Mouse (Mus musculus) cerebellum, postnatal 10 days (tissue): ENCODE results near the gene Gm45021.
A peak's percentile ranks its signal among the peaks of the same experiment; 100 is the strongest.

Experiments
- DNase-seq, 2 experiments: peaks; one replicate each; pipeline ENCODE4 v3.0.0; 2021; ENCODE audit warnings: mixed read lengths in 2 of 2

Gm45021 gene

DNA sequence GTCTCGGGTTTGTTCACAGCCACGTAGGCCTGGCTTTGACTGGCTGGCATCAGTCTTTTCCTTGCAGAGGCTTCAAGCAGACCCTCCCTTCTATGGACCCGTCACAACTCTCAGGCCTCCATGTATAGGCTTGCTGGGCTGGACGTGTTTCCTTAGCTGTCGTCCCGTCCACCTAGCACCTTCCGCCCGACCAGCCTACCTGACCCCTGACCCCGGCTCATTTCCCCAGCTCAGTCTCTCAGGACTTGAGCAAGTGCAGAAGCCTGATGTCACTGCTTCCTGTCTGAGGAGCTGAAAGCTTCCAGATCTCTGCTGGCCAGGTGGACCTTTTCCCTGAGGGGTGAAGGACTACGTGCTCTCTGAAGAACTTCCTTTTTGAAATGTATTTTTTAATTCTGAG lies 16.1 kb upstream of the Gm45021 start:
- no peak for DNase-seq

DNA sequence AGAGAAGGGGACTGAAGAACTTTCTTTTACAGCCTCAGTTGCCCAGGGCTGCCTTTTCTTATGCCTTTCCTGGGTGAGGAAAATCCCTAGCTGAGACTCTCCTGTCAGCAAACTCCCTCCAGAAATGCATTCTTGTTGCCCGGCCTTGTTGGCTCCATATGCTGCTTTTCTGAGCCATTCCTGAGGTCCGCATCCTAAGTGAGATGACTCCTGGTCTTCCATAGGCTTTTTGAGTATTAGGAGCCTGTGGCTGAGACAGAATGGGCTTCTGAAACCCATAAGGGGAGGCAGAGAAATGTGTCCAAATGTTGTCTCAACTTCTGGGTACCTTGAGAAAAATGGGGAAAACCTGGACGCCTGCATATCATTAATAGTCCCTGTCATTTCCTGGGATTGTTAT lies 15.4 kb upstream of the Gm45021 start:
- DNase-seq, result no peak

DNA sequence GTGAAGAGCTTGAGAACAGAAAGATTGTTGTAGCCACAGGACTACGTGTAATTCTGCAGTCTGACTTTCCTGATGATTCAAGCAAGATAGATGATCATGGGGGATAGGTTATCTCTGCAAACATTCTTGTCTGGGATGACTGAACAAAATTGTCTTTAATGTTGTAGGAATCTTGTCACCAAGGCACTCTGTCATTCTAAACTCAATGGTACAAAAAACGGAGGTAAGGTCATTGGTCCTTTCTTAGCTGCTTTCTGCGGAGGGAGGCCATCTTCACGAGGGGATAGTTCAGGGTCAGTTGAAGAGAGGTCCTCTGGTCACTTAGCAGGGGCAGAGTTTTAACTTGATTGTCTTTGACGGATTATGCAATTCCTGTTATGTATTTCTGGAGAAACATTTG lies 10.7 kb upstream of the Gm45021 start:
- DNase-seq, result no peak

DNA sequence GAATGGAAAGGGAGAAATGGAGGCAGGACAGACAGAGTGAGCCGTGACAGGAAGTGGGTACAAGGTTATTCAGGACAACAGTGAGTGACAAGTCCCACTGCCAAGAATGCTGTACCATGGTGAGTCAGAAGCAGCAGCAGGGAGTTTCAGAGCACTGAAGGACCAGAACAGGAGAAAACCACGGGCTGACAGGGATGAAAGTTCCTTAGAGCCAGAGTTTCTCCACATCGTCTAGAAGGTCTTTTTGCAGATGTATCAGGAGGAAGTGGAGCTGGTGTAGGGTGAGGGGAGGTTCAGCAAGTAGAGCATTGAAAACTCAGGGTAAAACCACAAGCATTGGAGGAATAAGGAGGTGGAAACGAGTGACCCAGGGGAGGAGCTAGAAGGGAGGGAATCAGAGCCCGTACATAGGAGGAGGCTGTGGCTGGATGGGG lies 10.2 kb upstream of the Gm45021 start:
- DNase-seq, result no peak

DNA sequence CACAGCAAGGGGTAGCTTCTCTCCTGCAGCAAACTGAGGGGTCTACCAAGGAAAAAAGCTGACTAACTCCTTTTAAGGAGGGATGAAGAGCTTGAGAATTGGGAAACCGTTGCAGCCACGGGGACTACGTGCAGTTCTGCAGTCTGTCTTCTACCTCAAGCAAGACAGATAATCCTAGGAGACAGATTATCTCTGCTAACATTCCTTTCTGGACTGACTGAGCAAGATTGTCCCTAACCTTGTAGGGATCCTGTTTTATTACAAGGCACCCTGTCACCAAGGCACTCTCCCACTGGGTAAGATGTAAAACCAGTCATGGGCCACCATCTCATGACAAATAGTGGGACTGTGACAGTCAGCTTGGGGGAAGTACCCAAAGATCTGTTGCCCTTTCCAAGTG lies 8.2 kb upstream of the Gm45021 start:
- DNase-seq, result no peak

DNA sequence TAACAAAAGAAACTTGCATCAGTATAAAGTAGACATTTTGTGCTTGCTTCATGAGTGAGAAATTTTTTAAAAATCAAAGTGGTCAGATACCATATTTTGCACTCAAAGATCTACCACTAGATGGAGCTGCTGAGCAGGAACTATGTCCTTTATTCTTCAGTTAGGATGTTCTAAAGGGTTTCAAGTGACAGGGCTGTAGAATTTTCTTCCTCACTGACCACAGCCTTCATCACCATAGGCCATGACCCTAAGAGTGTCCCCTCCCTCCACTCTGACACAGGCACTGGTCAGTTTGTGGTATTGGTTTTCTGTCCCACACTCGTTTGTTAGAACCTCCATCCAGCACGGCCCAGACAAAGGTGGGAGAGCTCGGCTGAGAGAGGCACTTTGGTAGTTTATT lies 7.4 kb upstream of the Gm45021 start:
- peak; percentile 67 to 86 for DNase-seq

DNA sequence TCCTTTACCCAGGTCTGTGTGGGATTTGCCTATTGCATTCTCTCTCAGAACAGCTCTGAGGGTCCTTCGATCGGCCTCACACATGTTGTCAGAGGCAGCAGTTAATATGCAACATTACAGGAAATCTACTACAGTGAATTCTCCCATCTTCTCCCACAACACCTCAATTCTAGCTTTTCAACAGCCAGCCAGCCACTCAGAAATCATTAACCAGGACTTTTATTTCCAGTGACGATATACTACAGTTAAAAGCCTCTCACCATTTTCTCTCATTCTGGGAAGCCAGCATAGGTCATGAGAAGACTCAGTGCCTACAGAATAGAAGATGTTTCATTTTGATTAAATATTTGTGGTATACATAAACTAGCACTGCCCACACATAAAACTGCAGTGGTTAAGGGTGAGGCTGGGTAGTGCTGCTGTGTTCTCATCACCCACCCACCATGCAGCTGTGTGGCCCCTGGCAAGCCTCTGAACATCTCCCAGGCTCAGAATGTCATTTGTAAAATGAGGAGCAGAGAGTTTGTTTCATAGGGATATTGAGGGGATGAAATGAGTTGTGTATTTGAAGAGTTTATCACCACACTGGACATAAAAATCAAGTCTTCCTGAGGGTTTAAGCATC lies 1.9 kb downstream of the Gm45021 start:
- DNase-seq, result no peak

DNA sequence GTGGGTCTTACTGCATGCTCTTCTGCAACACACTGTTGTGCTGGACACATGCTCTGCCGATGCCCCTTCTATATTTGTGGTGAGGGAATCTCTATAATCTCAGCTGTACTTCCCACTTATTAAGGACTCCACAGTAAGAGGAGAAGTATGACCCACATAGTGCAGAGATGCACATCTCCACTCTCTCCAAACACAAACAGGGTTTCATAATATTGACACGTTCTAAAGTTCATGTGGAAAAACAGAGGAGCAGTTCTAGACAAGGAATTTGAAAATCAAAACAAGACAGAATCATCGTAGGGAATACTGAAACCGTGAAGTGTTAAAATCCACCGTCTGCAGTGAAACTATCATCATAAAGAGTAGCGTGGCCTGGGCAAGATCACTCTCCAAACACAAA lies 2.5 kb downstream of the Gm45021 start:
- no peak for DNase-seq

DNA sequence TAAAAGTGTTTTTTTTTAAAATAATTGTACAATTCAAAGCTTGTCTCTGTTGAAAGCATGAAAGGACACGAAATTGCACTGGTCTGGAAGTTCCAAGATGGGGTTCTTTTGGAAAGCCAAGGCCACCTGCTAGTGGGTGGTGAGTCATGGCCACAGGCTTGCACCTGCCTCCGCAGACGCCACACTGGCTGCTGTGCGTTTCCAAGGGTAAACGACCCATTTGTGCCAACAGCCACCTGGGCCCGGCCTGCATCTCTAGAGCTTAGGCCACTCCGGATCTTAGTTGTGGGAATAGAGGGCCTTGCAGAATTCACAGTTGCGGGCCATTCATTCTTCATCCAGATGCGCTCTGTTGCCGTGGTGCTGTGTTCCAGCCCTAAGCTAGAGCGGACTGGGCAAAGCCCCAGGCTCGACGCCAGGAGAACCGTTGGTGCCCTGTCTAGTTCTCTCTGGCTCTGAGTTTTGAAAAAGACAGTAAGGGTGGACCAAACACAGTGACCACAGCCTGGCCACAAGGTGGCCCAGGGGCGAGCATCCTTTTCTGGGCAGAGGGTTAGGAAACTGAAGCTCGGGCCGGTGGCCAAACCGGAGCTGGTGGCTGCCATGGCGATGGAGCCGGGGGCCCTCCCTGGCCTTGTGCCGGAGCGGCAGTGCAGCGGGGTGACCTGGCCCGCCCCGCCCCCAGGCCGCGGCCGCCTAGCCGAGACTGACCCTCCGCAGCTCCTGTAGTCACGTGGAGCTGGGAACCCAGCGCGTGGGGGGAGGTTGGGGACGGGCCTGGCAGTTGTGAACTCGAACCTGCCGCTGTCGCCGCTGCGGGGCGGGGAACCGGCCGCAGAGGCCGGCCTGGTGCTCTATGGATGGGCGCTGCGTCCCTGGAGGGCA lies 4.0 kb downstream of the Gm45021 start, which contains the start of the genes Repin1 and Gm44965:
TSS of gene Repin1 (plus strand) at position 726 of the 885 bp plus-strand sequence.
TSS of gene Gm44965 (plus strand) at position 784 of the 885 bp plus-strand sequence.
- peak; percentile 99 to 100 for DNase-seq

DNA sequence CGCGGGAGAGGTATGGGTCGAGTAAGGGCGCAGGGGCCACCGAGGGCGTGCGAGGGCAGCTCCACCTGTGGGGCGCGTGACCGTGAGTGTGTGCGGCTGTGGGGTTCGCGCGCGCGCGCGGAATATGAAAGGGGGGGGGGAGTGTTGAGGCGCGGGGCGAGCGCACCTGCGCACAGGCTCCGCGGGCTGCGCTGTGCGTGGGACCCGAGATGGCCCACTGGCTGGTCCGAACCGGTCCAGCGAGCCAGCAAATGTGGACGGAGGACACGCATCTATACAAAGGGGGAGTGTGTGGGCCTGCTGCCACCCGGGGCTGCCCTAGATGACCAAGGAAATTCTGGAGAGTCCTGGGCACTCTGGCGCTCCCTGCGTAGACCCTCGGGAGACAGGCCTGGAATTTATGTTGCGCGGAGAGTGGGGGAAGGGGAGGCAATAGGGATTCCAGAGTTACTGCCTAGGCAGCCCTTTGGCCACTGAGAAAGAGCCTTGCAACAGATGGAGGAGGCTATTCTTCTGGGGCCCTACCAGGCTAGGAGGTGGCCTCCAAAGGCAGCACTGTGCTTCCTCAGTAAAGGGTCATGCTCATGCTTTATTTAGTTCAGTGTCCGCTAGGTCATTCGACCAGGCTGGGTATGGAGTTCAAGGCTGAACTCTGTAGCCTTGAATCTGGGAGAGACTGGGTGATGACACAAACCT lies 4.8 kb downstream of the Gm45021 start:
- DNase-seq, result no peak

DNA sequence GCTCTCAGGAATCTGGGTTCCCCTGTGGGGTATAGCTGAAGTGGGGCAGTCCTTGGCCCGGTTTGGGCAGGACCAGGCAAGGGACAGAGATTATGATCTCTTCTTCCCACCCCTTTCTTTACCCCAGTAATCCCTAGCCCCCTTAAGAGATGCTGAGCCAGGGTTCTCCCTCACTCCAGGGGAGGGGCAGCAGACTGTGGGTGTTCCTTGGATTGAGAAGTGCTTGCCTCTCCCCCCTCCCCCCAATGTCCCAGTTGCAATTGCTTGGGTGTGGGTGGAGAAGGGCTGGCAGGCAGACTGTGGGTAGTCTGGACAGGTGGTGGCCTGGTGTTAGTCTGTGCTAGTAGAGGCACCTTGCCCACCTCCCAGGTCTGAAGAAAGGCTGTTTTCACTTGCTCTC lies 5.9 kb downstream of the Gm45021 start:
- peak; percentile 31 to 36 for DNase-seq

DNA sequence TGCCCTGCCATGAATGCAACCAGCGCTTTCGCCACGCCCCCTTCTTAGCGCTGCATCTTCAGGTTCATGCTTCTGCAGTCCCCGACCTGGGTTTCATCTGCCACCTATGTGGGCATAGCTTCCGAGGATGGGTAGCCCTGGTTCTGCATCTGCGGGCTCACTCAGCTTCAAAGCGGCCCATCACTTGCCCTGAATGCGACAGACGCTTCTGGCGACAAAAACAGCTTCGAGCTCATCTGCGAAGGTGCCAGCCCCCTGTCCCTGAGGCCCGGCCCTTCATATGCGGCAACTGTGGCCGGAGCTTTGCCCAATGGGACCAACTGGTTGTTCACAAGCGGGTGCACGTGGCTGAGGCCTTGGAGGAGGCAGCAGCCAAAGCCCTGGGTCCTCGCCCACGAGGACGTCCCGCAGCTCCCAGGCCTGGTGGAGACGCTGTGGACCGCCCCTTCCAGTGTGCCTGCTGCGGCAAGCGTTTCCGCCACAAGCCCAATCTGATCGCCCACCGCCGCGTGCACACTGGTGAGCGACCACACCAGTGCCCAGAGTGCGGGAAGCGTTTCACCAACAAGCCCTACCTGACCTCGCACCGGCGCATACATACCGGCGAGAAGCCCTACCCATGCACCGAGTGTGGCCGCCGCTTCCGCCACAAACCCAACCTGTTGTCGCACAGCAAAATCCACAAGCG lies 7.3 kb downstream of the Gm45021 start:
- DNase-seq, result no peak

DNA sequence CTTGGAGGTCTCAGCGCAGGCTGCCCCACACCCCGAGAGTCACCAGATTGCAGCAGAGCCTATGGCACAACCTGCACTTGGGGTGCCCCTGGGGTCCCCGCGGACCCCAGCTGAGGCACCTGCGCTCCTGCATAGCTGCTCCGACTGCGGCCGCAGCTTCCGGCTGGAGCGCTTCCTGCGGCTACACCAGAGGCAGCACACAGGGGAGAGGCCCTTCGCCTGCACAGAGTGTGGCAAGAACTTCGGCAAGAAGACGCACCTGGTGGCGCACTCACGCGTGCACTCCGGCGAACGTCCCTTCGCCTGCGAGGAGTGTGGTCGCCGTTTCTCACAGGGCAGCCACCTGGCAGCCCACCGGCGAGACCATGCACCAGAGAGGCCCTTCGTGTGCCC lies 7.8 kb downstream of the Gm45021 start:
- DNase-seq, result no peak

DNA sequence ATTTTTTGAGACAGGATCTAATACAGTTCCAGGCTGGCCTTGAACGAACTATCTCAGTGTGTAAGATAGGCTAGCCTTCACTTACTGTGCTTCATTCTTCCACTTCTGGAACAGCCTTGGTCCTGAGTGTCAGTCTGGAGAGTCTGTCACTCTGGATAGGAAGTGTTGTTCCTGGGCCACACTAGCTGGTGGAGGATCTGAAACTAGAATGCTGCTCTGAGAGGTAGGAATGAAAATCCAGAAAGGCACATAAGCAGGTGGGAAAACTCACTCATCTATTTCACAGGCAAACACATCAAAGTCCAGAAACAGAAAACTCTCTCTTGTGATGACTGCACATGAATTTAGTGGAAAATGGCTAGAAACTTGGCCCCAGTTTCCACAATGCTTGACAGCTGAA lies 11.2 kb downstream of the Gm45021 start:
- no peak for DNase-seq

DNA sequence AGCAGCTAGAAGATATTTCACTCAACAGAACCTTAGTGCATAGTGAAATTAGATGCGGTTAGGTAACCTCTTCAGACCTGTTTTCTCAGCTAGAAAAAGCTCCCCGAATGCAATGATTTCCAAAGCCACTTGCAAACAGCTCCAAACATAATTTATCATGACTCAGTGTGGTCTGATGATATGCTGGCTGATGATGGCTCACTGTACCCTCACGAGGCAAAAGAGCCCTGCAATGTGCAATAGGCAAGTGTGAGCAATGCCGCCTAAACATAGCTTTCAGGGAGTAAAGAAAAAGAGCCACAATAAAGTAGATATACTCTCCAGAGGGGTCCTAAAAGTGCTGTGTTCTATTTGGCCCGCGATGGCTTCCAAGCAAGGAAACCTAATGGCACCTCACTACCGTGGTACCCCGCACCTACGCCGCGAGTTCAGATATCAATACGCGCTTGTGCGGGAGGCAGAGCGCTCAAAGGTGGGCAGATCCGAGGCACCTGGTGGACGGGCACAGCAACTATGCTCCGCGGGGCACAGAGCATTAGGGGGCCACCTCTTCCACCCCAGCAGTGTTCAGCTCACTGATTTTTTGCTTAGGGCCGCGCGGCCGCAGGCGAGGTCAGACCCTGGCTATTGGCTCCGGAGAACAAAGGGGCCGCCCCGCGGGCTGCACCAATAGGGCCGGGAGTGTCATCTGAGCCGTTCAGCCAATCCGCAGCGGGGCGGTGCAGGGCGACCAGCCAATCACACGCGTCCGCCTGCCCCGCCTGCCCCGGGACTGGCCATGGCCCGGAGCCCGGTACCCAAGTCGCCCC lies 12.1 kb downstream of the Gm45021 start, which contains the start of gene Zfp775:
TSS of gene Zfp775 (plus strand) at position 793 of the 809 bp plus-strand sequence.
- peak; percentile 99 to 100 for DNase-seq

DNA sequence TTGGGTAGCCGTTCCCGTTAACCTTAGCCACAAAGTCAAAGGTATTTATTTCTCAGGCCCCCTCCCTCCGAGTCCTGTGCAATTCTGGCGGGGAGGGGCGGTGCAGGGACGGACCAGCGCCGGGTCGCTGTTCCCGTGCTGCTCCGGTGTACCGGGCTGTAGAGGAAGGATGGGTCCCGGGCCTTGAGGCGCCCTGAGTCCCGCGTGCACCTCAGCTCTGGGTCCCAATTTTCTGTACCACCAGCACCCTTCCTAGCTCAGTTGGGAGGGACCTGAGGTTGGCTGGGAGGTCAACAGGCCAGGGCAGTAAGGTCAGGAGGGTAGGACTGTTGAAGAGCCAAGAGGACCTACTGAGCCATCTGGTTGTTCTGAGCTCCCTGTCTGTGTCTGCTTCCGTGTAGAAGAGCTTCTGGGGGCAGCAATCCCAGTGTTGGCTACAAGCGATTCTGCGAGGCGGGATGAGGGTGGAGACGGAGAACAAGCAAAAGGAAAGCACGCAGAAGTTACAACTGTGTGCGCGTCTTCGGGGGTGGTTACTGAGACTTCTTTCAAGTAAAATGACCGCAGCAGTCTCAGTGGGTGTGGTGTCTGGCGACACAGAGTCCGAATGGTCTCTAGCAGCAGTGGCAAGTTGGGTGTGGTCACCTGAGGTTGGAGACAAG lies 12.8 kb downstream of the Gm45021 start:
- peak in 1 of 2 experiments; percentile 64 for DNase-seq

DNA sequence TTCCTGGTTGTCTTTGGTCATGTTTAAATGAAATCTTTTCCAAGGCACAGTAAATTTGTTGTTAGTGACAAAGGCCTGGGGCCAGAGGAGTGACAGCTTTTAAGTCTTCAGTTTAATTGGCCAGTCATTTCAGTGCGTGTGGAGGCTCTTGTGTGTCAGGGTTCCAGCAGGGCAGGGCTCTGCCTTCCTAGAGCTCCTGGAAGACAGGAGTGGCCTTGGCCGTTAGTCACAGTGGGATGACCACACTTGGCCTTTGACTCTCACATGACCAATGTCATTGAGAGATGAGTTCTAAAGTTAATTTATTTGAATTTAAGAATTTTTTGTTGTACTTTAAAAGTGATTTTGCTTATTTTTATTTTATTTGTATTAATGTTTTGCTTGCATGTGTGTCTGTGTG lies 18.7 kb downstream of the Gm45021 start:
- no peak for DNase-seq

DNA sequence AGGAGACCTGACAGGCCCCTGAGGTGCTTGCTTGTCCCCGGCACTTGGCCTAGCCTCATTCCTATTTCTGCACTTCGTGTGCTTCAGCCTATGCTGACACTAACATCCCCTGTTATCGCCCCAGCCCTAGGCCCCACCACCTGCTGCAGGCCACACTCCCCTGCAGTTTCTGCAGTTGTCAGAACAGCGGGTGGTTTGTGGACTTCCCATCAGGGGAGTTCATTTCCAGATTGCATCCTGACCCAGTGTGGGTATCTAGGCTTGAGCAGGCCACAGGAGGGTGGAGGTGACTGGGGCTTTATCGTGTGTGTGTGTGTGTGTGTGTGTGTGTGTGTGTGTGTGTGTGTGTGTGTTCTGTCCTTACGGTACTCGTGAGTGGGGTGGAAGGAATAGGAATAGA lies 20.1 kb downstream of the Gm45021 start:
- peak in 1 of 2 experiments; percentile 20 for DNase-seq

DNA sequence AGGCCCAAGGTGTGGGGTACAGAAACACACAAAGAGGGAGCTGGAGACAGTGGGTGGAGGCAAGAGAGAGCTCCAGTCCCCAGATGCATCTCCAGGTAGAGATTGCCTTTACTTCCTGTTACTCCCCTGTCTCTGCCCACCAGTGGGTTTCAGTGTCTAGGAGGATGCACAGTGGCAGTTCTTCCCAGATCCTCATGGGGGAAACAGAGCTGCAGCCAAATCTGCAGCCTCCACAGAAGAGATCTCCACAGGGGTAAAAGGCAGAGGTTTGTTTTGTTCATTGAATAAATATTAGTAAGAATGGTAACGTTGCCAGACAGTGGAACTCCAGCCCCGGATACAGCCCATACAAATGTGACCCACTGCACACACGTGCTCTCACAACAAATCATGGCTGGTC lies 21.2 kb downstream of the Gm45021 start:
- no peak for DNase-seq

DNA sequence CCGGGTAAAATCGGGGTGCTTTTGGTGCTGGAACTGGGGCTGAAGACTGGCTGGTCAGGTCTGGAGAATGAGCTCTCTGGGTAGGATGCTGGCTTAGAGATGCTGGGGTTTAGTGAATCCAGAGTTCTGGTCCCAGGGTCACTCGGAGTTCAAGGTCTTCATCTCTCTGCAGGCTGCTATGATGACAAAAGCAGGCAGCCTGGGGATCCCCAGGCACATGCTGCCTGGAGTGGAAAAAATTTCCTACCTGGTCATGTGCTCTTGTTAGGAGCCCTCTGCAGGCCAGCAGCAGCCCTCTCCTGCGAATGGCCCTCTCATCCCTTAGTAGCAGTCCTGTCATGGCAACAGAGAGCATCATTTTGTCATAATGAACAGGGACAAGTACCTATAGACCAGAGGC lies 24.1 kb downstream of the Gm45021 start:
- DNase-seq, result no peak

DNA sequence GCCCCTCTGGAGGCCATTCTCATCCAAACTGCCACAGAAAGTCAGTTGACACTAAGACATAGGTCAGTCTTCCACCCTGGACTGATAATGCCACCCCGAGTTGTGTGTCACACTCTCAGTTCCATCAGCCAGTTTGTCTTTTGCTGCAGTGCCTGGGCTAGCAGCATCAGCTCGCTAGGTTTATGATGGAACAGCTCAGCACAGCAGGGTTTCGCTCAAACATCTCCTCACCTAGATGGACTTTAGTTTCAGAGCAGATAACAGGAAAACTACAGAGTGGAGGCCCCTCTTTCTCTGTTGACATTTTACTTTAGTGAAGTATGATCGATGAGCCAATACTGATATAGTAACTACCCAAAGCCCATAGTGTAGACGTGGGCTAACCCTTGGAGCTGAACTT lies 25.3 kb downstream of the Gm45021 start:
- DNase-seq, result no peak
